Mouse (Mus musculus): ENCODE results near the gene Rtn4. TPM values are rescaled to one million over a fixed set of nuclear protein-coding genes. Genes with fewer than 3 reads are reported as not detected.
"Not testable (repeated sequence)": the region's sequence is repeated elsewhere in the genome, so short reads cannot be mapped to it uniquely, and the experiment has no call there.

Gene Rtn4
- 102 TPM in 2 replicates for polyA plus RNA-seq (2015; fragmentation: Nextera tagmentation; extraction: Ambion mirVana)

DNA sequence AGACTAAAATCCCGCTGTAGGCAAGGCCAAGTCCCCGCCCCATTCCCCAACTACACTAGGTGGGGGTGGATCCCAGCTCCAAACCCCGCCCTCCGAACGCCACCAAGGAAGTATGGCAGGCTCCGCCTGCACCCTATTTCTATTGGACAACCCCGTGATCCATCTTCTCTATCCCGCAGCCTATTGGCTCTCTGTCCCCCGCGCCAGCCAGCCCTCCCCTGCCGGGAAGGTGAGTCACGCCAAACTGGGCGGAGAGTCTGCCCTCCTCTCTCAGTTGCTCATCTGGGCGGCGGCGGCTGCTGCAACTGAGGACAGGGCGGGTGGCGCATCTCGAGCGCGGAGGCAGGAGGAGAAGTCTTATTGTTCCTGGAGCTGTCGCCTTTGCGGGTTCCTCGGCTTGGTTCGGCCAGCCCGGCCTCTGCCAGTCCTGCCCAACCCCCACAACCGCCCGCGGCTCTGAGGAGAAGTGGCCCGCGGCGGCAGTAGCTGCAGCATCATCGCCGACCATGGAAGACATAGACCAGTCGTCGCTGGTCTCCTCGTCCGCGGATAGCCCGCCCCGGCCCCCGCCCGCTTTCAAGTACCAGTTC, at the start of gene Rtn4:
Gene Rtn4 (plus strand): TSS at position 265 of the 590 bp plus-strand sequence.
- no peaks in the 10 kb centered on the region for H3K27me3 ChIP-seq
- H3K4me2 ChIP-seq: peak within 1 kb of the TSS; percentile 70
- no peaks in the 10 kb centered on the region for H3K9me3 ChIP-seq (replicated peaks)
- peak within 1 kb of the TSS; percentile 99 for H3K27ac ChIP-seq
- H3K4me3 ChIP-seq: peak within 1 kb of the TSS; percentile 92
- H3K9ac ChIP-seq: peak within 1 kb of the TSS; percentile 99
- H3K36me3 ChIP-seq (ENCODE audit: poor library complexity, severe bottlenecking): no peaks in the 10 kb centered on the region
- under 1% methylated on average over 43 of the region's 43 CpGs for WGBS
- peaks cover 20% of the 10 kb centered on the region for H3K4me1 ChIP-seq
- ATAC-seq: peak; percentile 97

DNA sequence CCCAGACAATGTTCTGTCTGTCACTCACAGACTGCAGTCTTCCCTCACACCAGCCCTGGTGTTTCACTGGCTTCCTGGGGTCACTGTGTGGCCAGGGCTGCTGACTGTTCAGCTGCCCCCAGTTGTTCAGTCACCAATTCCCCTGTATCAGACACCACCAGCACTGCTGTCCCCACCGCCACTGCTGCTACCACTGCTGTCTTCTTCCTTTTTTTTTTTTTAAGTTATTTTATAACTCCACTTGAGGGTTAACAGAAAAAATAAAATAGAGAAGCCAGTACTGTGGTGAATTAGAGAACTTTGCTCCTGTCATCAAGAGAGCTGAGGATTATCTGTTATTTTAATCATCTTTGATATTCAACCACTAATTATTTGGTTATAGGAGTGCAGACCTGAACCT, 48.3 kb upstream of the Rtn4 start:
- no peak for ATAC-seq
- H3K36me3 ChIP-seq (ENCODE audit: poor library complexity, severe bottlenecking): no peaks in the 10 kb centered on the region
- H3K27me3 ChIP-seq: no peaks in the 10 kb centered on the region
- H3K9me3 ChIP-seq (replicated peaks): no peaks in the 10 kb centered on the region
- H3K9ac ChIP-seq: no peak overlapping the region
- no peak overlapping the region for H3K4me3 ChIP-seq
- H3K4me2 ChIP-seq: no peak overlapping the region
- no peak overlapping the region for H3K27ac ChIP-seq
- WGBS: 90% methylated on average over 1 of the region's 1 CpGs
- H3K4me1 ChIP-seq: no peaks in the 10 kb centered on the region

DNA sequence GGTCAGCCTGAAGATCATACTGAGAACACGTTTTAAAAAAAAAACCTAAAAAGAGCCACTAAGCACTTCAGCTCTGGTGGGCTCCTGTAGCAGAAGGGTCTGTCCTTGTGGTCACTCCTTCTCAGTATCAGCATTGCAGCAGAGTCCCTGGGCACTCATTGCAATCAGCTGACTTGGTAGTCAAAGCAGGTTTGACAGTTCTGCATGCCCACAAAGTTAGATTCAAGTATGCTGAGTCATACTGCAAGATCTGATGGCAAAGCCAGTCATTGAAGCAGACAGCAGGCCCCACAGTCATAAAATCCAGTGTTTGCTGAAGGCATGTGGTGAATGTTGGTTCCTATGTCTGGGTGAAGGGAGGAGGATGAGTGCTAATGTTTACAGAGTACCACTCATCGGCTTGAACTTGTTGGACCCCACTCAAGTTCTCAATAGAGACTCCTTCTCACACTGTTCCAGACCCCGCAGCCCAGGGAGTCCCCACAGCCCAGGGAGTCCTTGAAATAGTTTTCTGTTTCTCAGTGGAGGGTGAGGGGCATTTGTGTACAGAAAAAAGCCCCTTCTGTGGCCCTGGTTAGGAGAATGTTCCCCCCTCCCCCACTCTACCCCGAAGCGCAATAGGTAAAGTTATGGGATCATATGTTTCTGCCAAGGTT, 47.2 kb upstream of the Rtn4 start:
- no peak for ATAC-seq
- Histone ChIP-seq H3K4me2 (no peak overlapping the region), H3K27me3 (no peaks in the 10 kb centered on the region), H3K4me3 (no peak overlapping the region), H3K36me3 (ENCODE audit: poor library complexity, severe bottlenecking) (no peaks in the 10 kb centered on the region), H3K27ac (no peak overlapping the region), H3K9ac (no peak overlapping the region), H3K9me3 (replicated peaks) (no peaks in the 10 kb centered on the region), H3K4me1 (no peaks in the 10 kb centered on the region)
- WGBS: 83% methylated on average over 5 of the region's 5 CpGs

DNA sequence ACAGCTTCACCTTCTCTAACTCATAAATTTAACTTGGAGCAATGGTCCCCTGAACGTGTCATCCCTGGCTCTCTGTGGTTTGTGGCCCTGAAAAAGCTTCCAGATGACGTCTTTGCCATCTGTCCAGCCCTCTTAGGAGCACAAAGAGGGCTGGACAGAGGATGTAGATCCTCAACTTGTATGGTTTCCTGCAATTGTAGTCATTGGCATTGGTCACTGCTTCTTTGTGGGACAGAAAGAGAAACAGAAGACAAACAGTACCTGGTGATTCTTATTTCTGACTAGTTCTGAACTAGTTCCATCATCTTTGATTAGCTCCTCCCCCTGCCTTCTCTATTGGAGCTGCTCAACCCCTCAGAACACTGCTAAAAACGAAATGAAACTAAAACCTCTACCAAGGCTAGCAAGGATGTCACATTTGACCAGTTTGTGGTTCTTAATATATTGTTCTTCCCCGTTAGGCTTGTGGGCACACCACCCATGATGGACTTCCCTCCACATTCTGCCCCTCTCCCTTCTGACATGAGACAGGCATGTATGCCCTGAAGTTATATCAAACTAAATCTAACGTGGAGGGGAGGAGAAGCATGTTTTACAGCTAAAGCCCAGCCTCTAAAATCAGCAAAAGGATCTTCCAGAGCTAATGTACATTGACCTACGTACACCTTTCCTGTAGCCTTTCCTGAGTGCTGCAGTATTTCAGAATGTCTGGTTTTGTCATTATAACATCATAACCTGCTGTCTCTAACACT, 45.0 kb upstream of the Rtn4 start:
- ATAC-seq: no peak
- WGBS: 68% methylated on average over 6 of the region's 6 CpGs
- Histone ChIP-seq H3K9ac (no peak overlapping the region), H3K27me3 (no peaks in the 10 kb centered on the region), H3K36me3 (ENCODE audit: poor library complexity, severe bottlenecking) (no peaks in the 10 kb centered on the region), H3K4me1 (no peaks in the 10 kb centered on the region), H3K4me2 (no peak overlapping the region), H3K9me3 (replicated peaks) (no peaks in the 10 kb centered on the region), H3K27ac (no peak overlapping the region), H3K4me3 (no peak overlapping the region)

DNA sequence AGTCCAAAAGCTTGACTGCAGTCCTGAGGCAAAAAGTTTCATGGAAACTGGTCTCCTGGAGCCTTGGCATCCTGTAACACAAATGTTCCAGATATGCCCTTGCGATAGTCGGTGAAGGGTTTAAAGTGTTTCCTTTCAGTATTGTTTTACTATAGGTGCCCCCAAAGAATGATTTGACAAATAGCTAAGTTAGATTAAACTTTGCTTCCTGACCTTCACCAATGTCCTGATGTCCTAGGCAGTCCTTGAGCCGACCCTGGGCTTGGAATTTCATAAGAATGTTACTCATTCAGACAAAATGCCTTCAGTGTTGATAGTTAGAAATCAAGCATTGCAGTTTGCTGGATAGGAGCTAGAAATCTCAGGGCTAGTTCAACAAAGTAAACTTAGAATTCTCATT, 37.4 kb upstream of the Rtn4 start:
- H3K27ac ChIP-seq; H3K9ac ChIP-seq; H3K36me3 ChIP-seq (ENCODE audit: poor library complexity, severe bottlenecking); ATAC-seq; H3K4me2 ChIP-seq; H3K27me3 ChIP-seq; H3K4me1 ChIP-seq; H3K9me3 ChIP-seq (replicated peaks); H3K4me3 ChIP-seq: not testable (repeated sequence)
- WGBS: 93% methylated on average over 3 of the region's 3 CpGs

DNA sequence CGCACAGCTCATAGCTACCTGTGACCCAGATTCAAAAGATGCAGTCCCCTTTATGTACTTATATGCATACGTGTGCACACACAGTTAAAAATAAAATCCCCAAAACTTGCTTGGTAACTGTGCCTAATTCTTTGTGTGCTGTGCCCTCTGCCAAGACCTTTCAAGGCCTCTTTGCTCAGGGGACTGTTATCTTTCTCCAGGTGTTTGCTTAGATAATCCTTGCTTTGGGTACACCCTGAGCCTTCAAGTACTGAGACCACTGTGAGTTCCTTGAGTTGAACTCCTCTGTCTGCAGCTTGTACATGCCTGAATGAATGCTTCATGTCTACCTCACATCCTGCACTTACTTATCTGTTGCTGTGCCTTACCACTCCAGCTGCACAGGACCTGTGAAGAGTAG, 32.0 kb upstream of the Rtn4 start:
- Histone ChIP-seq H3K27ac (no peak overlapping the region), H3K9ac (no peak overlapping the region), H3K4me1 (no peaks in the 10 kb centered on the region), H3K4me2 (no peak overlapping the region), H3K27me3 (no peaks in the 10 kb centered on the region), H3K36me3 (ENCODE audit: poor library complexity, severe bottlenecking) (no peaks in the 10 kb centered on the region), H3K4me3 (no peak overlapping the region), H3K9me3 (replicated peaks) (no peaks in the 10 kb centered on the region)
- WGBS: 94% methylated on average over 2 of the region's 2 CpGs
- no peak for ATAC-seq

DNA sequence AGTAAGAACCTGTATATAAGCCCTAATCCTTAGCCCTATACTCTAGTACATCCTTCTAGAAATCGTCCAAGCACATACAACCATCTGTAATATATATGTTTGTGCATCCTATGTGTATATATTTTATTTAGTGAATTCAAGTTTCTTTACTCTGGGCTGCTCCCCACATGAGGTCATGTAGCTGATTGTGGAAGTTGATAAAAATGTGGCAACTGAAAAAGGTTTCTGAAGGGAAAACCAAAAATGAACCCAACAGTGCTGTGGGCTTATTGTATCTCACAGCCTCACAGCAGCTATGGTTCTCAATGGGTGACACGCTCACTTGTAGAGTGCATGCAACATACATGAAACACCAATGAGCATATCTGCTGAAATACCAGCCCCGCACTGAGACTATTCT, 25.1 kb upstream of the Rtn4 start:
- H3K9ac ChIP-seq: no peak overlapping the region
- H3K4me2 ChIP-seq: no peak overlapping the region
- no peak for ATAC-seq
- H3K9me3 ChIP-seq (replicated peaks): no peaks in the 10 kb centered on the region
- H3K4me1 ChIP-seq: no peaks in the 10 kb centered on the region
- 95% methylated on average over 3 of the region's 3 CpGs for WGBS
- no peak overlapping the region for H3K4me3 ChIP-seq
- no peaks in the 10 kb centered on the region for H3K36me3 ChIP-seq (ENCODE audit: poor library complexity, severe bottlenecking)
- no peak overlapping the region for H3K27ac ChIP-seq
- no peaks in the 10 kb centered on the region for H3K27me3 ChIP-seq

DNA sequence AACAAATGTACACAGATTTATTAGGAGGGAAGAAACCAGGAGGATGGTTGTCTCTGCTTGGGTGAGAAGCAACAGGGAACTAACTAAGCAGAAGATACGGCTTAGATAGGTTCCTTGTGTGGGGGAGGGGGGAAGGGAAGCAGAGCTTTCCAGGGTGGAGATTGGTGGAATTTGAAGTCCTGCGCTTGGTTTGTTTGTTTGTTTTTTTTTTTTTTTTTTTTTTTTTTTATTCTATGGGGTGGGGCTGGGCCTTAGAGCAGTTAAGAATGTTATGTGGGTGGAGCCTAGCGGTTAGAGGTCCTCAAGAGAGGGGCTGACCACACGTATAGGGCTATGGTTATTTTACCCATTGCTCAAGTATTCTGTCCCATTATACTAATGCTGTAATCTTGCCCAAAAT, 23.0 kb upstream of the Rtn4 start:
- Histone ChIP-seq H3K4me2 (no peak overlapping the region), H3K9ac (no peak overlapping the region), H3K9me3 (replicated peaks) (no peaks in the 10 kb centered on the region), H3K4me1 (no peaks in the 10 kb centered on the region), H3K27me3 (no peaks in the 10 kb centered on the region), H3K36me3 (ENCODE audit: poor library complexity, severe bottlenecking) (no peaks in the 10 kb centered on the region), H3K27ac (no peak overlapping the region), H3K4me3 (no peak overlapping the region)
- WGBS: 82% methylated on average over 4 of the region's 4 CpGs
- ATAC-seq: no peak

DNA sequence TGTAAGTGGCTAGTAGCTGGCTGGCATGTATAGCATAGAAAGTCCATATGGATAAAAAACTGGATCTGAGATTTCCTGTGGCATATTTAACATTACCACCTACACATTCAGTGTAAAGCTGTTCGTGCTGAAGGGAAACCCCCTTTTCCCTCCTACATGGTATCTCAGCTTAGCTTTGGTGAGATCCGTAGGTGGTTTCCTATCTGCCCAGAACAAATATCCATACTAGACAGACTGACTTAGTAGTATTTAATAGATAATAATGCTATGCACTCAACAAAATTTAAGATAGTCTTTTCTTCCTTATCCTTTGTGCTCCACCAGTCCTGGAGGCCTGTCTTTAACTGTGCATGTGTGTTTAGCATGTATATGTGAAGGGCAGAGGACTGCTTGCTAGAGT, 19.4 kb upstream of the Rtn4 start:
- Histone ChIP-seq H3K9me3 (replicated peaks) (no peaks in the 10 kb centered on the region), H3K27me3 (no peaks in the 10 kb centered on the region), H3K4me1 (no peaks in the 10 kb centered on the region), H3K27ac (no peak overlapping the region), H3K4me3 (no peak overlapping the region), H3K36me3 (ENCODE audit: poor library complexity, severe bottlenecking) (no peaks in the 10 kb centered on the region), H3K9ac (no peak overlapping the region), H3K4me2 (no peak overlapping the region)
- ATAC-seq: no peak
- 91% methylated on average over 2 of the region's 2 CpGs for WGBS

DNA sequence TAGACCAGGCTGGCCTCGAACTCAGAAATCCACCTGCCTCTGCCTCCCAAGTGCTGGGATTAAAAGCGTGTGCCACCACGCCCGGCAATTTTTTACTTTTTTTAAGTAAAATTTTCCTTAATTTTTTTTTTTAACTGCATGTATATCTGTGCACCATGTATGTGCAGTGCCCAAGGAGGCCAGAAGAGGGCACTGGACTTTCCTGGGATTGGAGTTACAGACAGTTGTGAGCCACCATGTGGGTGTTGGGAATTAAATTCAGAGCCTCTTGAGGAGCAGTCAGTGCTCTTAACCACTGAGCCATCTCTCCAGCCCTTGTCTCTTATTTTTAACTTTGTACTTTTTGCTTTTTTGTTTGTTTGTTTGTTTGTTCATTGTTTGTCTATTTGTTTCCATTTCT, 16.0 kb upstream of the Rtn4 start:
- no peak for ATAC-seq
- H3K27ac ChIP-seq: no peak overlapping the region
- H3K4me3 ChIP-seq: no peak overlapping the region
- no peak overlapping the region for H3K4me2 ChIP-seq
- H3K27me3 ChIP-seq: no peaks in the 10 kb centered on the region
- no peak overlapping the region for H3K9ac ChIP-seq
- no peaks in the 10 kb centered on the region for H3K4me1 ChIP-seq
- no peaks in the 10 kb centered on the region for H3K9me3 ChIP-seq (replicated peaks)
- H3K36me3 ChIP-seq (ENCODE audit: poor library complexity, severe bottlenecking): no peaks in the 10 kb centered on the region
- WGBS: 87% methylated on average over 4 of the region's 4 CpGs

DNA sequence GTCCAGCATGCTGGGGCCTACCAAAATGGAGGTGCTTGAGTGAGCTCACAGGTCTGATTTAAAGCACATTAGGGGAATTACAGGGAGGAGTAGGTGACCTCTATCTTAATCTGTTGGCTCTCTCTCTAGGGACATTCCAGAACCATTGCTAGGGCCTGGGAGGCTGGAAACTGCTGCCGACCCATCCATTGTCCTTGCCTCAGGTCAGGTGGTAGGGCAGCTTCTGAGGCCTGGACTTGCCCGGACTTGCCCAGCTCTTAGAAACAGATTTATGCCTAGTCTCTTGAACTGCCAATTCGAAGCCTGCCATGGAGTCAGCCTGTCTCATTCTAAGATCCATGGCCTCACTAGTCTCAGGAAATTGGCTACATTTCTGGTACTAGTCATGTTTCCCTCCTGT, 12.8 kb upstream of the Rtn4 start:
- Histone ChIP-seq H3K4me2 (no peak overlapping the region), H3K27me3 (no peaks in the 10 kb centered on the region), H3K27ac (no peak overlapping the region), H3K9me3 (replicated peaks) (no peaks in the 10 kb centered on the region), H3K36me3 (ENCODE audit: poor library complexity, severe bottlenecking) (no peaks in the 10 kb centered on the region), H3K4me1 (no peaks in the 10 kb centered on the region), H3K4me3 (no peak overlapping the region), H3K9ac (no peak overlapping the region)
- no peak for ATAC-seq
- 80% methylated on average over 3 of the region's 3 CpGs for WGBS

DNA sequence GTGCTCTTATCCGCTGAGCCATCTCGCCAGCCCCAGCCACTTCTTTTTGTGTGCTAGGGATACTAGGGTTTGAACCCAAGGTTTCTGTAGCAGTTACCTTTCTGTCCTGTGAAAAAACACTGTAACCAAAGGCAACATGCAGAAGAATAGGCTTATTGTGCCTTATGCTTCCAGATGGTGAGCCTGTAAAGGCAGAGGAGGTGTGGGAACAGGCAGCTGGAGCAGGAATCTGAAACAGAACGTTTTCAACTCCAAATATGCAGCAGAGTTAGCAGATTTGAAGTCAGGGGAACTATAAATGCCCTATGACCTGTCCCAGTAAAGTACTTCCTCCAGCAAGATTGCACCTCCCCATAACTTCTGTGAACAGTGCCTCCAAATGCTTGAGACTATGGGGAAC, 12.0 kb upstream of the Rtn4 start:
- H3K4me2 ChIP-seq: no peak overlapping the region
- no peak overlapping the region for H3K9ac ChIP-seq
- WGBS: 84% methylated on average over 3 of the region's 3 CpGs
- no peaks in the 10 kb centered on the region for H3K36me3 ChIP-seq (ENCODE audit: poor library complexity, severe bottlenecking)
- H3K27ac ChIP-seq: no peak overlapping the region
- H3K4me1 ChIP-seq: no peaks in the 10 kb centered on the region
- no peaks in the 10 kb centered on the region for H3K27me3 ChIP-seq
- no peak overlapping the region for H3K4me3 ChIP-seq
- no peaks in the 10 kb centered on the region for H3K9me3 ChIP-seq (replicated peaks)
- no peak for ATAC-seq

All from forebrain, embryonic 13.5 days (tissue).